Mouse (Mus musculus) stomach, postnatal 0 days (tissue): ENCODE results near the gene Tmed10.

Experiments used
- CTCF ChIP-seq: IDR thresholded peaks from 2 replicates; pipeline ENCODE4 v1.5.1; 2016; ENCODE audit warnings: antibody characterized with exemption, low read depth, mild to moderate bottlenecking, moderate library complexity
- EP300 ChIP-seq: optimal IDR thresholded peaks from 2 replicates; pipeline ENCODE3; 2016; ENCODE audit warnings: antibody characterized with exemption

DNA sequence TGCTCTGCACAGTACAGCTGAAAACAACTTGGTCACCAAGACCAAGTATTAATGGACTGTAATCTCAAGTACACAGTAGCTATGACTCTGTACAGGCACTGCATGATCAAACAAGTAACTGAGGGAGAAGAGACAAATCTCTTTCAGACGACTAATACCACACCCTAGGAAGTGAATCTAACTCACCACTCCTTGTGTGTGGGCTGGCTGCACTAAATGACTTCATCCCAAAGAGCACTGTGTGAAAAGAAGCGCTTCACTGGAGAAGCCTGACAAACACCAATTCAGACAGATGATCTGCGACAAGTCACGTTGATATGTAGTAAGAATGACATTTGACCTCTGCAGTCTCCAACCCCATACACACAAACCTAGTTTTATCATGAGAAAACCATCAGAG, 12.1 kb downstream of the Tmed10 start:
- no peak for TF ChIP-seq EP300
- TF ChIP-seq CTCF: no peak
